Mouse (Mus musculus): ENCODE measurements around the gene Maml3. TPM values are rescaled to one million over a fixed set of nuclear protein-coding genes. Genes with fewer than 3 reads are reported as not detected.

Maml3 gene
- total RNA-seq (2021), result 1 to 10 TPM; 3.3 to 3.5 TPM
- long read RNA-seq, experiment 1, partial matches to known transcripts, result 0 of 4 reads
- long read RNA-seq, experiment 1, other reads (novel, unspliced or antisense), result 4 of 4 reads
- long read RNA-seq, experiment 2, partial matches to known transcripts, result 1 of 5 reads
- long read RNA-seq, experiment 2, other reads (novel, unspliced or antisense), result 4 of 5 reads

DNA sequence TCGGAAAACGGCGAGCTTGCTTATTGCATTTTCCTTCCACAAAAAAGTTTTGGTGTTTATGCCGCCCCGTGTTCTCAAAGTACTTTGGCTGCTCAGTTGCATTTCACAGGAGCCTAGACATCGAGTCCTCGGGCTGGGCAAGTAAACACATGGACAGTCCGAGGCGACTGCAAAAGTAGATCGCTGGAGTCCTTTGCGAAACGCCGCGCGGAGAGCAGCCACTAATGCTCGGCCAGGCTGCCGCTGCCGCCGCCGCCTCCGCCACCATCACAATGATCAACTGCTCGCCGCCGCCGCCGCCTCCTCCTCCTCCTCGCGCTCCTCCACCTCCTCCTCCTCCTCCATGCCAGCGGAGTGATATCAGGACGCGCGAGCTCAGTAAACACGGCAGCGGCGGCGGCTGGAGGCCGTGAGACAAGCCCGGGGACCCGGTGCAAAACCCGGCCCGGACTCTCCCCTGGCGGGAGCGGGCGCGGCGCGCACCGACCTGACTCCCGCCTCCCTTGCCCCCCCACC, at the start of gene Maml3:
TSS of gene Maml3 (minus strand) at position 441 of the 516 bp plus-strand sequence.
- intact Hi-C loops (cut with DNase I; ENCODE audit: low total_unique reads), result loop anchor here (5.0 kb wide), 1 partner anchor 83 kb away; no protein-coding TSS in a partner anchor
- peak; percentile 95 for DNase-seq

DNA sequence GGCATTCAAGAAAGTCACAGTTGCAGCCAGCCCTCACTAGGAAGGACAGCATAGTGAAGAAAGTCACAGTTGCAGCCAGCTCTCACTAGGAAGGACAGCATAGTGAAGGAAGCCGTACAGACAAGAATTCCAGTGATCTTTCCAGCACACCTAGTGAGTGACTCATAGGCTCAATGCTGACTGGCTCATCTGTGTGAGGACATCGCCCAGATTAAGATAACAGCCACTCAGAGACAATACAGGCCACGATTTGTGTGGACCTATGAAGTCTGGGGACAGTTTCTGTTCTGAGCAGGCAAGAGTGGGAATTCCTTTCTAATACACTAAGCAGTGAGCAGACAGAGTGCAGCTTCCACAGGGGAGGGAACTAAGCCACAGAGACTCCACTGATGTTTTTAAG, 46.3 kb upstream of the Maml3 start:
- no peak for DNase-seq
- intact Hi-C loops (cut with DNase I; ENCODE audit: low total_unique reads), result no loop called here

DNA sequence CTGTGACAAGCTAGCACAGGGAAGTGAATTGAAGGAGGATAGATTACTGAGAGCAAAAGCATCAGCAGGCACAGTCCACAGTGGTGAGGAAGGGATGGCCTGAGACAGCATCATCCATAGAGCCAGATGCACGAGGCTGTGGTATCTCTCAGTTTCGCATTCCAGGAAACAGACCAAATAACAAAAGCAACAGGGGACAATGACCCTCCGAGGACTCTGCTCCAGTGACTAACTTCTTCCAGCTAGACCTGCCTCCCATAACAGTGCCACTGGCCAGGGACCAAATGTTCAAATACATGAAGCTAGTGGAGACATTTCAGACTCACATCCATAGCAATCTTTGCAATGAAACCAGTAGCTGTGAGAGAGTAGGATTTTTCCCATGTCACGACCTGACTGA, 43.4 kb upstream of the Maml3 start:
- DNase-seq, result no peak
- intact Hi-C loops (cut with DNase I; ENCODE audit: low total_unique reads), result loop anchor here (10.0 kb wide), 1 partner anchor 1416 kb away; no protein-coding TSS in a partner anchor

DNA sequence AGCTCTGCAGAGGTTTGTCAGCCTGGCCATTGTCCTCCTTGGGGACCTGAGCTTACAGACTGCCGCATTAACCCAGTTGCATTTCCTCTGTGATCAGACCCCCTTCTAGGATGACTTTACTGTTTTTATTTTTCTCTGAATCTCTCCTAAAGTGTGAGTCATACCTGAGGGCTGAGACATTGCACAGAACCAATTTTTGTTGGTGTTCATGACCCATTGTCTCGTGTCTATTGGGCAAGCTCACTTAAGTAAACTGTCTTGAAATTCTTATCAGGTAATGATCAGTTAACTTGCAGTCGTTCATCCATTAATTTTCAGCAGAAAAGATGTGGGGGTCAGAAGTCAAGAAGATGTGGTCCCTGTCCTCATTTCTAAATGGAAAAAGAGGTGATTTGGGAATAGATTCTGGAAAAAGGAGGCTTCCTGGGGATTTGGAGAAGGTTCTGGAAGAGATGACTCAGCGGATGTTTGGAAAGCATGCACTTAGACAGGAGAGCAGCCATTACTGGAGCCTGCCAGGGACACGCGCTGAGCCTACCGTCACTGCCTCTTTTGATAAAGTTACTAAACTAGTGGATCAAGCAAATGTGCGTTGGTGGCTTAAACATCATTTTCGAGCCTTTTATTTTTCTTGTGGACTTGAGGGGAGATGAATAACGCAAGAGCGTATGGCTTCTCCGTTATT, 40.0 kb upstream of the Maml3 start:
- intact Hi-C loops (cut with DNase I; ENCODE audit: low total_unique reads), result loop anchor here (10.0 kb wide), 1 partner anchor 1420 kb away; no protein-coding TSS in a partner anchor
- DNase-seq, result no peak

DNA sequence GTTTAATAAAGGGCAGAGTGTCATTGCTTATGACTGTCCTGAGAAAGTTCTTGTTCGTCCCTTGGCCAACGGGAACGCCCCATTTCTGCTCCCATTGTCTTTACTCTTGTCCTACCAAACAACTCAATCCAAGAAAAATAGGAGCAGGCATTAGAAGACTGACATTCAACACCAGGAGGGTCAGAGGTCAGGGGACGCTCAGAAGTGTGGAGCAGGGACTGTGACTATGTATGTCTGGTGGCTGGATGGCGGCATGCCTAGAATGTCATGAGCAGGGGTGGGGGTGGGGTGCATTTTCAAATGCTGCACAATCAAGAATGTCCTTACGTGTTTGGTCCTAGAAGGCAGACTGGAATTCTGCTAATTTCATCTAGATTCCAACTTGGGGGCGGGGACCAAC, 38.1 kb upstream of the Maml3 start:
- intact Hi-C loops (cut with DNase I; ENCODE audit: low total_unique reads), result loop anchor here (10.0 kb wide), 1 partner anchor 1422 kb away; no protein-coding TSS in a partner anchor

DNA sequence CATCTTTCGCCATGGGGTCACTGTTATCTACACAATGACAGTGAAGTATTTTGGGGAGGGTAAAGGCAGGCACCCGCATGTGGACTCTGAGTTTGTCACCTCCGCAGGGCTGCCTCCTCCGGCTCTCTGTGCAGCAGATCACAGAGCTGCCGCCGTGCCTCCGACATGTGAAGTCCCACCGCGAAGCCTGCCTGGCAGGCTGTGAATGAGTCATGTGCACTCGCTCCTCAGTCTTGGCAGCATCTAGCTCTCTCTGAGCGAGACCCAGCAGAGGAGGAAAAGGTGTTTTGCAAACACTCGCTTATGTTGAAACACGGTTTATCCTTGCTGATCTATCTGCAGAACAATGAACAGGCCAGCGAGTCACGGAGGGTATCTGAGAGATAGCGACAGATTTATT, 35.3 kb upstream of the Maml3 start:
- intact Hi-C loops (cut with DNase I; ENCODE audit: low total_unique reads), result loop anchor here (10.0 kb wide), 1 partner anchor 1425 kb away; no protein-coding TSS in a partner anchor
- DNase-seq, result no peak

More for the DNA sequence above, 38.1 kb upstream of the Maml3 start:
- no peak for DNase-seq

DNA sequence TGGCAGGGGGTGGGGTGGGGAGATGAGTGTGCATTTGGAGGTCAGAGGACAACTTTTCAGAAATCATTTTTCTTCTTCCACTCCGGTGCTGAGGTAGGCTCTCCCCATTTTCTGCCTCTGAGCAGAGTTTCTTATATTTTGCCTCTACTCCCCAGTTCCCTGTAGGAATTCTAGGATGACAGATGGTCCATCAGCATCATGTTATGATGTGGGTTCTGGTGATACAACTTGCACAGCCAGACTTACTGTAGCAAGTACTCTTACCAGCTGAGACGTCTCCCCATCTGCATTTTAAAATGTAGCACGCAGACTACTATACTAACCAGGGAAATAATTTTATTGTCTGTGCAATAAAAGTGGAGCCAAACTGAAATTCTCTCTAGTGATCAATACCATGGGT, 20.5 kb upstream of the Maml3 start:
- no peak for DNase-seq
- intact Hi-C loops (cut with DNase I; ENCODE audit: low total_unique reads), result no loop called here

DNA sequence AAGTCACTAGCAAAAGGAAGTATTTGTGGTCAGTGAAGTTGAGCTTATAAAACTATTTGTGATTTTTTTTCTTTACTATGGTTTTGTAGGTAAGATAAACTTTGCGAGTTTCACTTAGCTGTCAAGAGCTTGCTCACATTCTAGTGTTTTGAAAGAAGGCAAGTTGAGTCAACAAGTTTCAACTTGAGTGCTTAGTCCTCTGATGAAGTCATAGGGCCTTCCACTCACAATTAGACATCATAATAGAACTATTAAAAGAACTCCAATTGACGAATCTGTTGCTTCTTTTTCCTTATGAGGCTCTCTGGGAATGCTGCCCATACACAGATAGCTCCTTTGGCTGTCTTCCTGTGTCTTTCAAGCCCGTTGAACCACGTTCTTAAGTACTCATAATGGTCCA, 16.0 kb upstream of the Maml3 start:
- intact Hi-C loops (cut with DNase I; ENCODE audit: low total_unique reads), result no loop called here
- no peak for DNase-seq

DNA sequence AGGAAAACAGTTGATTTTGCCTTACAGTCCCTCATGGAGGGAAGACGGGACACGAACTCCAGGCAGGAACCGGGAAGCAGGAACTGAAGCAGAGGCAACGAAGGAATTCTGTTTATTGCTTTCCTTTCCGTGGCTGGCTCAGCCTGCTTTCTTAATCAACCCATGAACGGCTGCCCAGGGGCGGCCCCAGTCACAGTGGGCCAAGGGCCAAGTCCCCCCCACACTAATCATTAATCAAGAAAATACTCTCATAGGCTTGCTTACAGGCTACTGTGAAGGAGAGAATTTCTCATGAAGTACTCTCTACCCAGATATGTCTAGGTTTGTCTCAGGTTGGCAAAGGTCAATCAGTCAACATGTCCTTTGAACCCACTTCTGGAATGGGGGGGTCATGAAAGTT, 14.3 kb upstream of the Maml3 start:
- intact Hi-C loops (cut with DNase I; ENCODE audit: low total_unique reads), result no loop called here
- DNase-seq, result no peak

DNA sequence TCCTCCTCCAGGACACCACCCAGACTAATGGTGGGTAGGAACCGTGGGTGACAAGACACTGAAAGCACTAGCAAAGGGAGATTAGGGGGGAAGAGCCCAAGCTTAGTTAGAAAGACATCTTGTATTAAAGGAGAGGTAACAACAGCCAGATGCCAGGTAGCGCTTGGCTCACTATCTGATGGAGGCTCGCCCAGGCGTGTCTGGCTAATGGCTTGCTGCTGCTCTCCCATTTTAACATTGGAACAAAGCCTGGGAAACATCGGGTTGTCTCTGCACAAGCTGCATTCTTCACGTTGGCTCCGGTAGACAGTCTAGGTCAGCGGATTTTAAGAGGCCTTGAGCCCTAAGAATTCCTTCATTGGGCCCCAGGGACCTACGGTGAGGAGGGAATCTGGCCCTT, 10.5 kb upstream of the Maml3 start:
- DNase-seq, result no peak
- intact Hi-C loops (cut with DNase I; ENCODE audit: low total_unique reads), result no loop called here

DNA sequence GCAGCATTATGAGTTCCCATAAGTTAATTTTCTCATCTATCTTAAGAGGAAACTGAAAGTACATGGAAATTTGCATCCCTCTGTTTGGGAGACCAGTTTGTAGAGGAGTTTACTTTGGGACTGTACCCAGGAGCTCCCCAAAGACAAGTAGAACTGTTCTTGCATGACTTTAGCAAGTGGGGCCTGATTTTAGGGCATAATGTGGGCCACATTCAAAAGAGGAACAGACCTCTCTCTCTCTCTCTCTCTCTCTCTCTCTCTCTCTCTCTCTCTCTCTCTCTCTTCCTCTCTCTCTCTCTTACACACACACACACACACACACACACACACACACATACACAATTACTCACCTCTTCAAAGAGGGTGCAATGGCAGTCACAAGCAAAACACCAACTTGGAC, 3.2 kb upstream of the Maml3 start:
- DNase-seq, result no peak
- intact Hi-C loops (cut with DNase I; ENCODE audit: low total_unique reads), result loop anchor here (5.0 kb wide), 1 partner anchor 79 kb away; no protein-coding TSS in a partner anchor

DNA sequence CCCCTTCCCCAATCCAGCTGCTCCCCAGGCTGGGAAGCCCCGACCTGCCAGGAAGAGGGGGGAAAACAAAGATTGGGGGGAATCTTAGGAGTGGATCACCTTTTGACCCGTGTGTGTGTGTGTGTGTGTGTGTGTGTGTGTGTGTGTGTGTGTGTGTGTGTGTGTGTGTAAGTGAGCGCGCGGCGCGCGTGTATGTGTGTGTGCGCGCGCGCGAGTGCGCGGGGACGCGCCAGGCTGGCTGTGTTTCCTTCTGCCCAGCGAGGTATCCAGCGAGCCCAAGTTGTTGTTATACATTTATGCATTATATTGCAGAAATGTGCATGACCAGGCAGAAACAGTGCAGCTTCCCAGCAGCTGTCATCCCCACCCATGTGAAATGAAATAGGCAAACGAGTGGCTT, 280 bp upstream of the Maml3 start:
- intact Hi-C loops (cut with DNase I; ENCODE audit: low total_unique reads), result loop anchor here (5.0 kb wide), 1 partner anchor 82 kb away; no protein-coding TSS in a partner anchor
- DNase-seq, result no peak

DNA sequence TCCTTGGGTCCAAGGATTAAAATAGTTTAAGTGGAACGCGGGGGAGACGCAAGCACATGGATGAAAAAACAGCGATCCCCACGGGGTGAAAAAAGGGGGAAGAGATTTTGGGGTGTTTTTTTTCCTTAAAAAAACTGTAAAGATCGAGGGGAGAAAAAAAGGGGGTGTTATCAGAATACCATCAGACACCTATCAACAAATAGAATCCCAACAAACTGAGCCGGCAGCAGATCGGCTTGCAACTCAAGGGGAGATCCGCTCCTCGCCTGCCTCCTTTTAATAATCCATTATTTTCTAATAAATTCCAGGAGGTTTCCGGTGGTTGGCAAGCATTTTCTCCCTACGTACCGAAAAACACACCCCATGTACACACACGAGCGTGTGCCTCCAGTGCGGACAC, 668 bp downstream of the Maml3 start:
- intact Hi-C loops (cut with DNase I; ENCODE audit: low total_unique reads), result no loop called here
- DNase-seq, result no peak

DNA sequence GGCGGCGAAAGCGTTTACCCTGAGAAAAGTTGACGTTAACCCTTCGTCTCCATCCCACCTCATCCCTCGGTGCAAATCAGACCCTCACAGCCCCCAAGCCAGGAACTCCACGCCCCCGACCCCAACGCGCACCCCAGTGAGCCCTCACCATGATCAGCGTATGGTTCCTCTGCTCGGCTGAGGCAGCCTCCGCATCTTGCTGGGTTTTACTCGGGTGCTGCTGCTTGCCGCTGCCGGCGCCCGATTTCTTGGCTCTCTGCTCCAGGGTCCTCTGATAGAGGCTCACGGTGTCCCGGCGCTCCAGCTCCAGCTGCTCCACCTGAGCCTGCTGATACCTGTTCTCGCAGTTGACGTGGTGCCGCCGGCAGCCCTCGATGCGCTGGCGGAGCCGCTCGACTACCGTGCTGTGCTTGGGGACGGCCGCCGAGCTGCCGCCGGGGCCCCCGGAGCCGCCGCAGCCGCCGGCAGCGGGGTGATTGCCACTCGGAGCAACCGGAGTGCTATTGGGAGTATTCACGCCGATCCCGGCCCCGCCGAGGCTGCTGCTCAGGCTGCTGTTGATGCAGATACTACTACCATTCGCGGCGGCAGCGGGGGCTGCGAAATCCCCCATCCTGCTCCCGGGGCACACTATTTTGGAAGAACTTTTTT, 1.2 kb downstream of the Maml3 start:
- DNase-seq, result peak; percentile 50
- intact Hi-C loops (cut with DNase I; ENCODE audit: low total_unique reads), result no loop called here

DNA sequence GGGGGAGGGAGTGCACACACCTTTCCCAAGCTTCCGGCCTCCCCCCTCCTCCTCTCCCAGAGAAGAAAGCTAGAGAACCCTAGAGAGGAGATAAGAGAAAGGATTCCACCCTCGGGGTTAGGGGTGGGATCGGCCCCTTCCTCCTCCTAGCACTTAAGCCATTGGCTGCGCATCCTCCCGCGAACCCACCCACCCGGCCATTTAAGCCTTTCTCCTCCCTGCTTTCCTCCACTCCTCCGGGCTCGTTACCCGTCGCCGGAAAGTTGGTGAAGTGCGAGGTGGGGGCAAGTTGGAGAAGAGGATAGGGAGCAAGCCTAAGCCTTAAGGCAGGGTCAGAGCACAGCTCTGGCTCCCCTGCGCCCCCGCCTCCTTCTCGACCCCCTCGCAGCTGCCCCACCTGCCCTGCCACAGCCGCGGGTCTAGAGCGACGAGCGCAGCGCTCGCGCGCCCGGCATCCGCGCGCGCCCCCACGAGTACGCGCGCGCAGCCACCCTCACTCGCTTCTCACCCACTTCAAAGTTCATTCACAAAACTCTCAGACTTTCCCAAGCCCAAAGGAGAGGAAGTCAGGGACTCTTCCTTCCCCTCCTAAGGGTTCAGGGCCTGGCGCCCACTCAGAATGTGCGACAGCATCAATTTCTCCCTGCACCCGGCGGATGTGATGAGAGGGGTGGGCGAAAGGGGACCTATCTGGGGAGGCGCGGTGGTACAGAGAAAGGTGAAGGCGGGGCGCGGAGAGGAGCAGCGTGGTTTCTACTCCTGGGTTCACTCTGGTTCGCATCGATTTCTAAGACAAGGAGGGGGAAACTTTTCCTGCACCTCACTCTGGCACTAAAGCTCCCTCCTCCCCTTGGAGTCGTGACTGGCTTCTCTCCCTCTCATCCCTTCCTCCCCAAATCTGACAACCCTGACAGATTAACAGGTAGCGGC, 2.0 kb downstream of the Maml3 start:
- DNase-seq, result peak; percentile 79
- intact Hi-C loops (cut with DNase I; ENCODE audit: low total_unique reads), result no loop called here

DNA sequence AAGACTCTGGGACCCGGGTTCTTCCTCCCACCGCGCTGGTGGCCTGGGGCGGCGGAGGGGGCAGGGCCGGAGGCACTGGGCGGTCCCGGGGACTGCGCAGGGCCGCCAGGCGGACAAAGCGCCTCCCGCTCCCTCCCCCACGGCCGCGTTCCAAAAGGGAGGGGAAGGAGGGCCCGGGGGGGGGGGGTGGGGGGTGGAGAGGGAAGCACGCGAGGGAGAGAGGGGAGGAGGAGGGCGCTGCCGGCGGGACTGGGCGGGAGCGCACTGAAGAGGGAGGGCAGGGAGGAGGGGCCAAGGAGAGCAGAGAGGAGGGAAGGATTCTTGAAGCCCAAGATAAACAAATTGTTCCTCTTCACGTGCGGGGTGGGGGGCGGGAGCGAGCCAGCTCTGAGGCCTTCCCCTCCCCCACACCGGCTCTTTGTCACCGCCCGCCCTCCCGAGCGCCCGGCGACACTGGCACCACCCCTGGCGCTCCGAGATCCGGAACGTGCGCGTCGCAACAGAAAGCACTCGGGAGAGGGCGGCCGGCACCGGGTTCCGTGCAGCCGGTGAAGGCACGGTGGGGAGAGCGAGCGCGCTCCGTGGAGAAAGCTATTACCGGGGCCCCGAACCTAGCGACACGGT, 2.8 kb downstream of the Maml3 start:
- peak; percentile 94 for DNase-seq
- intact Hi-C loops (cut with DNase I; ENCODE audit: low total_unique reads), result no loop called here

DNA sequence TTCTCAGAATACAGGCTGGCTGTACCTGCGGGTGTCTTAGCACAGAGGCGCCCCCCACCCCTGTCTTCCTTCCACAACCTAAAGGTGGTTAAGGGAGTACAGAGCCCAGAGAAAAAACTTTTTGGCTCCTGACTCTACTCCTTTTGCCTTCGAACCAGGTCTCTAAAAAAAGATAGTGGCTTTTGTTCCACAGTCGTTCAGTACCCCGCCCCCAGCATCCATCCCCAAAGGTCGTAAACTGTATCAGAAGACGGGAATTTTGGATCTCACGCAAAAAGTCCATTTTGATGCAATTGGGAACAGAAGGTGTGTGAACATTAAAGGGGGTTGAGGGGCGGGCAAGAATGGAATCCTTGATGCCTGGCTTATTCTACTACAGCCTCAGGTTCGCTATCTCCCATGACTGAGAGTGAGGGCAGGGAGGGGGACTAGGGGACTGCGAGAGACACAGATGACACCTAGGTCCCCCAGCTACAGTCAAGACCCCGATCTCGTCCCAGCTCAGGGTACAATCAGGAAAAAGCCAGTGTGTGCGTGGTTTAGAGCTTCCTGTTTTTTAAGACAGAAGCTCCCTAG, 3.4 kb downstream of the Maml3 start:
- intact Hi-C loops (cut with DNase I; ENCODE audit: low total_unique reads), result no loop called here

DNA sequence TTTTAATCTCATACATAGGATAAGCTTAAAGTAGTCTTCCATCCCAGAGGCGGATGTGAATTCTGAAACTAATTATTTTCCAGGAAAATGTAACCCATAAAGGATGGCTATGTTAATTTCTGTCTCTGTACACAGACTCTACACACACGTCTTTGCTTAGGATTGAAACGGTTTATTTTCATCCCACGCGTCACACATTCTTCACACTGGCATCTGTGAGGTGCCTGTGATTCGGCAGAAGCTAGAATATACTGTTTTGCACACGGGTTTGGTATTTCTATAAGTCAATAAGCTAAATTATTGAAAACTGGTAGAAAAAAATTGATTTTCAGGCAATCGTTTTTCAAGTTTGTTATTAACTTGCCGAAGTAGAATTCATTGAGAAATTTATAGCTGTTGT, 4.0 kb downstream of the Maml3 start:
- intact Hi-C loops (cut with DNase I; ENCODE audit: low total_unique reads), result no loop called here
- DNase-seq, result no peak

More for the DNA sequence above, 3.4 kb downstream of the Maml3 start:
- DNase-seq, result no peak

DNA sequence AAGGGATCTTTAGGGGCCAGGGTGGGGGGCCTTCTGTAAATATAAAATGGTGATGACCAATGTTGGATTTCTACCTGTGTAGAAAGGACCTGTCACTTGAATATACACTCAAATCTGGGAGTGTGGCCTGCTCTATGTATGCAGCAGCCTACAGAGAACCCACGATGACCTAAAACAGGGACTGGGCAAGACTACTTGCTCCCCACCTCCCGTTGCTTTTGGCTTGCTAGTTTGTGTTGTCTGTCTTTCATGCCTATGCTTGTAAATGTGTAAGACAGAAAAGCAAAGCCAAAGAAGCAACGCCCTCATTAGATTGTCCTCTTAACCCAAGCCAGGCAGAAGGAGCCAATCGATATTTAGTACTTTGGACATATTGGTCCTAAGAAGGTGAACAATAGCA, 4.6 kb downstream of the Maml3 start:
- DNase-seq, result no peak
- intact Hi-C loops (cut with DNase I; ENCODE audit: low total_unique reads), result no loop called here

Measured in gastrocnemius, postnatal 14 days (tissue).